Mouse (Mus musculus): ENCODE measurements at regions not wholly inside any gene's neighbourhood (a gene's known extent, or its start where the extent isn't known, plus 50 kb on each side); places are given as distances from the start of the nearest gene placed in this dataset.

GRCm38 (mm10) chr1:190639846-190640245 is 271.7 kb downstream of the Rps6kc1 start:
- no peak for DNase-seq
- intact Hi-C loops (cut with DNase I), result no loop called here

- no peak for DNase-seq
- intact Hi-C loops (cut with DNase I), result no loop called here
These were observed 276.6 kb downstream of the Rps6kc1 start for GRCm38 (mm10) chr1:190634935-190635334.

- no peak for DNase-seq
- intact Hi-C loops (cut with DNase I), result no loop called here
These were observed 279.9 kb downstream of the Rps6kc1 start for GRCm38 (mm10) chr1:190631641-190632040.

GRCm38 (mm10) chr1:190630193-190630592 is 281.4 kb downstream of the Rps6kc1 start:
- DNase-seq, result no peak
- intact Hi-C loops (cut with DNase I), result no loop called here

GRCm38 (mm10) chr1:190623916-190624315 is 287.7 kb downstream of the Rps6kc1 start:
- intact Hi-C loops (cut with DNase I), result no loop called here
- DNase-seq, result no peak

GRCm38 (mm10) chr1:190600425-190600824 is 311.1 kb downstream of the Rps6kc1 start:
- DNase-seq, result no peak
- intact Hi-C loops (cut with DNase I), result no loop called here

GRCm38 (mm10) chr1:190599622-190600021 is 311.9 kb downstream of the Rps6kc1 start:
- DNase-seq, result no peak
- intact Hi-C loops (cut with DNase I), result no loop called here

GRCm38 (mm10) chr1:190596209-190596608 is 315.4 kb downstream of the Rps6kc1 start:
- no peak for DNase-seq
- intact Hi-C loops (cut with DNase I), result no loop called here

- intact Hi-C loops (cut with DNase I), result no loop called here
- no peak for DNase-seq
These were observed 319.9 kb downstream of the Rps6kc1 start for GRCm38 (mm10) chr1:190591621-190592020.

GRCm38 (mm10) chr1:190589586-190589985 is 322.0 kb downstream of the Rps6kc1 start:
- DNase-seq, result no peak

GRCm38 (mm10) chr1:190583272-190583671 is 328.3 kb downstream of the Rps6kc1 start:
- intact Hi-C loops (cut with DNase I), result no loop called here
- no peak for DNase-seq

More at GRCm38 (mm10) chr1:190589586-190589985, 322.0 kb downstream of the Rps6kc1 start:
- intact Hi-C loops (cut with DNase I), result no loop called here

GRCm38 (mm10) chr1:190580653-190581052 is 330.9 kb downstream of the Rps6kc1 start:
- intact Hi-C loops (cut with DNase I), result no loop called here

GRCm38 (mm10) chr1:190570981-190571380 is 340.6 kb downstream of the Rps6kc1 start:
- intact Hi-C loops (cut with DNase I), result no loop called here

More at GRCm38 (mm10) chr1:190580653-190581052, 330.9 kb downstream of the Rps6kc1 start:
- DNase-seq, result no peak

GRCm38 (mm10) chr1:190570563-190570962 is 341.0 kb downstream of the Rps6kc1 start:
- intact Hi-C loops (cut with DNase I), result no loop called here
- DNase-seq, result no peak

More at GRCm38 (mm10) chr1:190570981-190571380, 340.6 kb downstream of the Rps6kc1 start:
- no peak for DNase-seq

GRCm38 (mm10) chr1:190566744-190567143 is 344.8 kb downstream of the Rps6kc1 start:
- intact Hi-C loops (cut with DNase I), result no loop called here
- DNase-seq, result no peak

GRCm38 (mm10) chr1:190562865-190563457 is 348.6 kb downstream of the Rps6kc1 start:
- intact Hi-C loops (cut with DNase I), result no loop called here
- no peak for DNase-seq

GRCm38 (mm10) chr1:190560086-190560485 is 351.5 kb downstream of the Rps6kc1 start:
- DNase-seq, result no peak
- intact Hi-C loops (cut with DNase I), result no loop called here

GRCm38 (mm10) chr1:190541892-190542291 is 369.7 kb downstream of the Rps6kc1 start:
- no peak for DNase-seq
- intact Hi-C loops (cut with DNase I), result no loop called here

- intact Hi-C loops (cut with DNase I), result no loop called here
- DNase-seq, result no peak
These were observed 362.6 kb upstream of the Prox1 start for GRCm38 (mm10) chr1:190532879-190533676.

- DNase-seq, result no peak
- intact Hi-C loops (cut with DNase I), result no loop called here
These were observed 360.7 kb upstream of the Prox1 start for GRCm38 (mm10) chr1:190531224-190531623.

GRCm38 (mm10) chr1:190530079-190530478 is 359.6 kb upstream of the Prox1 start:
- intact Hi-C loops (cut with DNase I), result no loop called here
- no peak for DNase-seq

- DNase-seq, result no peak
- intact Hi-C loops (cut with DNase I), result no loop called here
These were observed 357.1 kb upstream of the Prox1 start for GRCm38 (mm10) chr1:190527545-190528137.
